Mouse (Mus musculus) ovary, adult 2 months (tissue): ENCODE data around the gene Htr1f. TPM values are rescaled to one million over a fixed set of nuclear protein-coding genes. Genes with fewer than 3 reads are reported as not detected.

Source experiments
- polyA plus RNA-seq: library from polyadenylated mRNA; depleted of rRNA; stranded (reverse); fragments of >200 nt; gene quantifications from 2 replicates; pipeline ENCODE4 v1.2.3, GENCODE M21; 2012; rRNA removed

Htr1f gene
- polyA plus RNA-seq, result not detected in 2 replicates

DNA sequence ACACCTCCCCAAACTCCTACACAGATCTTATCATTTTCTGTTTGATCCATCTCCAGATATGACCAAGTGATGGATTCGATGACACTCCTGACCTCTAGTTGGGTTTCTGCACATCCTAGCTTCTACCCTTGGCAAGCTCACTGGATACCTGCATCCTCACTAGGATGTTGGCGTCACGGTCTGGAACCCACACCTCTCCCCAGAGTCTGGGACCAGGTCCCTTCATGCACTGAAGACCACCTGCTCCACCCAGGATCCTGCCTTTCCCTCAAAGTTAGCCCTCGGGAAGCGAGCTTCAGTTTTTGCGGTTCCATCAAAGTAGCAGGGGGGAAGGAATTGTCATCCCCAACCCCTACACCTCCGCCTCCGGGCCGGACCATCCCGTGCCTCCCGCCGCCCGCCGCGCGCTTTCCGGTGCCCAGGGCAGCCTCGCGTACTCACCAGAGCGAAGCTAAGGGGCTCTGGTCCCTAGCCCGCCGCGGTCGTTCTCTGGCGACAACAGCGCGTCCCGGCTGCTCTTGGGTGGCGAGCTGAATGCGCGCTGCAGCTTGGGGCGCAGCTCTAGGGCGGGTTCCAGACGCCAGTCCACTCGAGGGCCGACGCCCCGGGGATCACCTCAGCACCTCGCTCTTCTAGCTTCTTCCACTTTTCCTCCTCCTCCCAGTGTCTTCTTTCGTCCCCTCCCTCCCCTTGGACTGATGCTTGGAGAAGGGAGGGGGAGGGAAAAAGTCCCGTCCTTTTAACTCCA is at the start of gene Htr1f:
Gene Htr1f (minus strand): TSS at position 671 of the 748 bp plus-strand sequence.

